Mouse (Mus musculus) heart, postnatal 36 days (tissue): ENCODE results near the gene Arhgap4. TPM values are rescaled to one million over a fixed set of nuclear protein-coding genes. Genes with fewer than 3 reads are reported as not detected.

Experiments
- DNase-seq, 2 experiments: peaks; one replicate each; pipeline ENCODE4 v3.0.0; 2021 to 2022
- intact Hi-C: fragments of 180-260 bp; cut with DNase I; formaldehyde crosslinking; loops from one replicate; pipeline ENCODE4 v1.15.1; 2025
- total RNA-seq, 2 experiments: library from RNA; stranded (reverse); gene quantifications; 2 replicates each; pipeline ENCODE4 v1.2.3; 2021

The Arhgap4 gene
- total RNA-seq, 2 experiments from 2014 or later, result 1.2 to 1.5 TPM

GRCm38 (mm10) chrX:73867256-73867655 lies 54.4 kb downstream of the Arhgap4 start:
- intact Hi-C loops, result no loop called here
- DNase-seq, result no peak

GRCm38 (mm10) chrX:73864692-73865091 lies 57.0 kb downstream of the Arhgap4 start:
- DNase-seq, result no peak
- intact Hi-C loops, result no loop called here

GRCm38 (mm10) chrX:73855087-73855408 lies 66.6 kb downstream of the Arhgap4 start:
- no peak for DNase-seq
- intact Hi-C loops, result no loop called here

GRCm38 (mm10) chrX:73854326-73855086 lies 67.2 kb downstream of the Arhgap4 start:
- no peak for DNase-seq
- intact Hi-C loops, result no loop called here

Other genes starting within 250 kb of the Arhgap4 start
- gene Slc6a8, start 248.7 kb downstream of the Arhgap4 start, total RNA-seq, result 100 to 1,000 TPM; 130 to 145 TPM
- 10 to 100 TPM; 74.2 to 83.4 TPM for gene Bcap31, start 205.7 kb downstream of the Arhgap4 start, total RNA-seq
- gene Abcd1, start 205.3 kb downstream of the Arhgap4 start, total RNA-seq, result 10 to 100 TPM; 29.6 to 33.6 TPM
- gene Plxnb3, start 164.8 kb downstream of the Arhgap4 start, total RNA-seq, result 1 to 10 TPM; 1.6 to 2.1 TPM
- gene Srpk3, start 147.5 kb downstream of the Arhgap4 start, total RNA-seq, result 10 to 100 TPM; 31.0 to 33.7 TPM
- gene Idh3g, start 135.0 kb downstream of the Arhgap4 start, total RNA-seq, result 100 to 1,000 TPM; 621 to 648 TPM
- gene Ssr4, start 134.8 kb downstream of the Arhgap4 start, total RNA-seq, result 10 to 100 TPM; 79.0 to 89.6 TPM
- gene Pdzd4, start 96.9 kb downstream of the Arhgap4 start, total RNA-seq, result 1 to 10 TPM; 1.4 to 1.5 TPM
- not detected for gene Avpr2, start 29.8 kb downstream of the Arhgap4 start, total RNA-seq
- 1 to 10 TPM; 2.8 to 4.5 TPM for gene L1cam, start 25.8 kb downstream of the Arhgap4 start, total RNA-seq
- gene Naa10, start 74 bp upstream of the Arhgap4 start, total RNA-seq, result 10 to 100 TPM; 58.2 to 61.4 TPM
- 1 to 10 TPM; 5.4 to 6.7 TPM for gene Renbp, start 9.0 kb upstream of the Arhgap4 start, total RNA-seq
- gene Hcfc1, start 44.5 kb upstream of the Arhgap4 start, total RNA-seq, result 10 to 100 TPM; 34.3 to 37.2 TPM
- 10 to 100 TPM; 54.1 to 60.7 TPM for gene Irak1, start 102.0 kb upstream of the Arhgap4 start, total RNA-seq
- gene Opn1mw, start 205.6 kb upstream of the Arhgap4 start, total RNA-seq, result not detected
- 10 to 100 TPM; 30.5 to 36.2 TPM for gene Mecp2, start 213.5 kb upstream of the Arhgap4 start, total RNA-seq
- gene Tex28, start 246.0 kb upstream of the Arhgap4 start, total RNA-seq, result not detected